Mouse (Mus musculus) layer of hippocampus, adult 11-12 months (tissue): ENCODE results near the gene Hps6.
A peak's percentile ranks its signal among the peaks of the same experiment; 100 is the strongest.

Experiments
- DNase-seq: peaks from one replicate; pipeline ENCODE4 v3.0.0; 2022; ENCODE audit warnings: low spot score

The Hps6 gene

DNA sequence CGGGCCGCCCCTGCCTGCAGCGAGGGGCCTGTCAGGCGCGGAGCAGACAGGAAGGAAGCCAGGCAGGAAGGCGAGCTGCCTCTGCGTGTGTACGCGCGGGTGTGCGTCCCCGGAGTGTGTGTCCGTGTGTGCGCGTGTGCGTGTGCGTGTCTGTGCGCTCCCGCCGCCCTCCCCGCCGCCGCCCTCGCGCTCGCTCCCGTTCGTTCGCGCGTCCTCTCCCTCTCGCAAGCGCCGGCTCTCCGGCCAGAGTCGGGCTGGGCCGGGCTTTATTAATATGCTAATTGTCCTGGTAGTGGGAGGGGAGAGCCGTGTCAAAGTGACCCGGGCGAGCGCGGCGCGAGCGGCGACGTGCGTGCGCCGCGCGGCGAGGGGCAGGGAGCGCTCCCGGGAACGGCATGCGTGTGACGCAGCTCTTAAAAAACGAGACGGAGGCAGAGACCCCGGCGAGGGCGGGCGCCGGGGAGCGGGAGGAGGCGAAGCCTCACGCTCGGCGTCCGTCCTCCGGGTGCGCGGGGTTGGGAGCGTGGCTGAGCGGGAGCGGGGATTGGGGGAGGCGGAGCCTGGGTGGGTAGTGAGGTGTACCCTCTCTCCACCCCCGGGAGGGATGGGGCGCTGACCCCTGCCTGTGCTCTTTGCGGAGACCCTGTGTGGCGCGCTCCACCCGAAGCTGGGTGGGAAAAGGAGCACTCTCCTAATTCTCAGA lies 41.8 kb downstream of the Hps6 start, which contains the start of gene Ldb1:
Ldb1 (minus strand) TSS at position 222 of the 703 bp plus-strand sequence.
- DNase-seq = peak; percentile 87

- peak; percentile 67 for DNase-seq
Observed at GRCm38 (mm10) chr19:46045696-46046311, 42.5 kb downstream of the Hps6 start.

- DNase-seq = no peak
Observed at GRCm38 (mm10) chr19:46046621-46047025, 43.3 kb downstream of the Hps6 start.

GRCm38 (mm10) chr19:46047426-46047825 lies 44.1 kb downstream of the Hps6 start:
- DNase-seq = no peak

- DNase-seq = no peak
Observed at GRCm38 (mm10) chr19:46049129-46049528, 45.8 kb downstream of the Hps6 start.

GRCm38 (mm10) chr19:46050462-46050861 lies 47.2 kb downstream of the Hps6 start:
- no peak for DNase-seq
